Comparison of ENCODE assay signal across 18 mouse cellular contexts in the genomic region with DNA sequence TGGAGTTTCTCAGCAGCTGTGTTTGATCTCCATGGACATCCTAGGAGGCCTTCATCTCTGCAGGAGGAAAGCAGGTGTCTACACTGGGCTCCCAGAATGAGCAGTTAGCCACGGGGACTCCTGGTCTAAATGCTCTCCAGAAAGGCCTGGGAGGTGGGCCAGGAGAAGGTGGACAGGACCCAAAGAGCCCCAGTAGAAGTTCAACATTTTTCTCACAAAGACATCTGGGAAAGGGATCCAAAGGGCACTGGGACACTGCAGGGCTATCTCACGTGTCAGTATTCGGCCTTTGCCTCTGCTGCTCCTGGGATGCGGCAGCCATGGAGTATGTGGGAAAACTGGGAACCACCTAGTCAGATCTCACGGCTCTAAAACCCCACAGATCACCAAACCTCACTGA.
"Had no signal": no experiment of that assay in that cellular context is flagged by ENCODE, and none has a peak within 500 bp of the region (broad histone marks: within the 10 kb centered on the region; RNA-seq: fewer than 3 reads in every experiment).

No protein-coding gene starts in this region.

- H3K9me3 ChIP-seq: limb, embryonic 10.5 days; limb, embryonic 13.5 days; liver, embryonic 13.5 days; midbrain, embryonic 12.5 days; midbrain, embryonic 15.5 days; neural tube, embryonic 13.5 days had no signal

- H3K27me3 ChIP-seq: midbrain, embryonic 15.5 days had no signal

- H3K4me3 ChIP-seq: layer of hippocampus, adult 2 months; limb, embryonic 10.5 days; limb, embryonic 13.5 days; liver, embryonic 13.5 days; midbrain, embryonic 12.5 days; midbrain, embryonic 15.5 days; myocyte; neural tube, embryonic 13.5 days had no signal

- H3K4me2 ChIP-seq: limb, embryonic 13.5 days; liver, embryonic 13.5 days; lung, embryonic 14.5 days; midbrain, embryonic 12.5 days; midbrain, embryonic 15.5 days; neural tube, embryonic 13.5 days had no signal

- DNase-seq: layer of hippocampus, adult 9-11 months; liver; liver, embryonic 13.5 days; lung, embryonic 14.5 days; retina, postnatal 1 day; right cerebral cortex, postnatal 25 days; thymus, adult 2 months; thymus, postnatal 36 days had no signal

- ATAC-seq: intestine, postnatal 0 days; lung, postnatal 0 days; midbrain, embryonic 15.5 days had no signal

- H3K27ac ChIP-seq: layer of hippocampus, adult 2 months; limb, embryonic 10.5 days; limb, embryonic 13.5 days; liver, embryonic 13.5 days; macrophage; midbrain, embryonic 12.5 days; midbrain, embryonic 15.5 days; neural tube, embryonic 13.5 days had no signal

- H3K9ac ChIP-seq: limb, embryonic 13.5 days; liver, embryonic 13.5 days; lung, embryonic 14.5 days; midbrain, embryonic 12.5 days; midbrain, embryonic 15.5 days; neural tube, embryonic 13.5 days had no signal

- H3K36me3 ChIP-seq: limb, embryonic 10.5 days; limb, embryonic 13.5 days; liver, embryonic 13.5 days; midbrain, embryonic 12.5 days; midbrain, embryonic 15.5 days; neural tube, embryonic 13.5 days had no signal
